Mouse (Mus musculus) liver, adult 2 months (tissue): ENCODE results near the gene Senp6.

Source experiments
- CTCF ChIP-seq: fragments of 200-500 bp; IDR thresholded peaks from 2 replicates; pipeline ENCODE4 v1.5.1; 2011; ENCODE audit warnings: low read depth, low read length, control low read depth
- POLR2A ChIP-seq: fragments of 200-500 bp; IDR thresholded peaks from 2 replicates; pipeline ENCODE4 v1.6.1; 2011; ENCODE audit warnings: low read length, control low read depth; ENCODE audit not compliant: insufficient read depth; ENCODE audit errors: extremely low read depth

GRCm38 (mm10) chr9:80021648-80022047 is 45.1 kb upstream of the Senp6 start:
- no peak for TF ChIP-seq CTCF
- TF ChIP-seq POLR2A: no peak
